Mouse (Mus musculus) heart, embryonic 11.5 days (tissue): ENCODE measurements at regions not wholly inside any gene's neighbourhood (a gene's known extent, or its start where the extent isn't known, plus 50 kb on each side); places are given as distances from the start of the nearest gene placed in this dataset.

ENCODE experiments used
- ATAC-seq: fragments of 200-750 bp; cut with Nextera tagmentation; replicated peaks from 2 replicates; pipeline ENCODE4 v1.8.0; 2017; ENCODE audit warnings: moderate library complexity; ENCODE audit not compliant: insufficient number of reproducible peaks, low FRiP score, low TSS enrichment
- H3K27ac ChIP-seq: fragments of 300-500 bp; sonication (generic); 2 replicates; pipeline ENCODE4 v1.5.1; 2014; ENCODE audit warnings: mild to moderate bottlenecking, low read depth, low read length
- H3K27me3 ChIP-seq: fragments of 300-500 bp; sonication (generic); 2 replicates; pipeline ENCODE4 v1.6.1; 2014; ENCODE audit warnings: mild to moderate bottlenecking, low read length, mixed read lengths; ENCODE audit not compliant: control insufficient read depth, insufficient read depth
- H3K36me3 ChIP-seq: fragments of 300-500 bp; sonication (generic); 2 replicates; pipeline ENCODE4 v1.6.1; 2014; ENCODE audit warnings: mild to moderate bottlenecking, low read length, moderate library complexity, mixed read lengths; ENCODE audit not compliant: control insufficient read depth, insufficient read depth
- H3K4me1 ChIP-seq: fragments of 300-500 bp; sonication (generic); 2 replicates; pipeline ENCODE4 v1.6.1; 2014; ENCODE audit warnings: low read length; ENCODE audit not compliant: control insufficient read depth, insufficient read depth
- H3K4me2 ChIP-seq: fragments of 300-500 bp; sonication (generic); 2 replicates; pipeline ENCODE4 v1.6.1; 2014; ENCODE audit warnings: mild to moderate bottlenecking, moderate library complexity
- H3K4me3 ChIP-seq: fragments of 300-500 bp; sonication (generic); 2 replicates; pipeline ENCODE4 v1.5.1; 2014; ENCODE audit warnings: low read depth, low read length
- H3K9ac ChIP-seq: fragments of 300-500 bp; sonication (generic); 2 replicates; pipeline ENCODE4 v1.6.1; 2014; ENCODE audit warnings: mild to moderate bottlenecking, low read depth, low read length, moderate library complexity
- H3K9me3 ChIP-seq: fragments of 300-500 bp; sonication (generic); replicated peaks from 2 replicates; pipeline ENCODE4 v1.6.1; 2016; ENCODE audit warnings: low read length; ENCODE audit not compliant: control insufficient read depth
- WGBS: fragments of 180-500 bp; shearing (Covaris S2); extraction: QIAGEN DNeasy Blood & Tissue Kit; methylation state at CpG from one replicate; pipeline ENCODE4 v1.1.7; 2014; ENCODE audit not compliant: insufficient replicate concordance; 5-methylcytosine and 5-hydroxymethylcytosine counted together

- H3K27me3 ChIP-seq, result no peaks in the 10 kb centered on the region
- WGBS, result 80% methylated on average over 6 of the region's 6 CpGs
- no peak overlapping the region for H3K27ac ChIP-seq
- H3K4me2 ChIP-seq, result no peak overlapping the region
- no peak for ATAC-seq
- no peak overlapping the region for H3K9ac ChIP-seq
- H3K4me1 ChIP-seq, result no peaks in the 10 kb centered on the region
- H3K4me3 ChIP-seq, result no peak overlapping the region
- H3K9me3 ChIP-seq, result no peaks in the 10 kb centered on the region
- no peaks in the 10 kb centered on the region for H3K36me3 ChIP-seq
Measured at GRCm38 (mm10) chr12:26244701-26245100, 170.4 kb downstream of the Rnf144a start.

GRCm38 (mm10) chr12:26227557-26228020, 187.5 kb downstream of the Rnf144a start:
- no peak for ATAC-seq

GRCm38 (mm10) chr12:26226363-26226762, 188.7 kb downstream of the Rnf144a start:
- H3K9ac ChIP-seq, result no peak overlapping the region
- ATAC-seq, result no peak
- H3K27ac ChIP-seq, result no peak overlapping the region
- H3K4me3 ChIP-seq, result no peak overlapping the region
- H3K4me1 ChIP-seq, result no peaks in the 10 kb centered on the region
- 12% methylated on average over 2 of the region's 2 CpGs for WGBS
- no peaks in the 10 kb centered on the region for H3K27me3 ChIP-seq
- no peak overlapping the region for H3K4me2 ChIP-seq
- H3K9me3 ChIP-seq, result no peaks in the 10 kb centered on the region
- no peaks in the 10 kb centered on the region for H3K36me3 ChIP-seq

More at GRCm38 (mm10) chr12:26227557-26228020, 187.5 kb downstream of the Rnf144a start:
- Histone ChIP-seq H3K9ac (no peak overlapping the region), H3K27me3 (no peaks in the 10 kb centered on the region), H3K4me2 (no peak overlapping the region), H3K36me3 (no peaks in the 10 kb centered on the region), H3K4me1 (no peaks in the 10 kb centered on the region), H3K9me3 (no peaks in the 10 kb centered on the region), H3K4me3 (no peak overlapping the region), H3K27ac (no peak overlapping the region)
- 80% methylated on average over 15 of the region's 15 CpGs for WGBS

GRCm38 (mm10) chr12:26212447-26212846, 202.6 kb downstream of the Rnf144a start:
- Histone ChIP-seq H3K4me1 (no peaks in the 10 kb centered on the region), H3K27ac (no peak overlapping the region), H3K4me3 (no peak overlapping the region), H3K36me3 (no peaks in the 10 kb centered on the region), H3K27me3 (no peaks in the 10 kb centered on the region), H3K9me3 (no peaks in the 10 kb centered on the region), H3K4me2 (no peak overlapping the region), H3K9ac (no peak overlapping the region)
- 61% methylated on average over 1 of the region's 1 CpGs for WGBS
- ATAC-seq, result no peak

GRCm38 (mm10) chr12:26211423-26211822, 203.6 kb downstream of the Rnf144a start:
- WGBS, result 72% methylated on average over 10 of the region's 10 CpGs
- Histone ChIP-seq H3K9ac (no peak overlapping the region), H3K4me1 (no peaks in the 10 kb centered on the region), H3K4me3 (no peak overlapping the region), H3K27me3 (no peaks in the 10 kb centered on the region), H3K9me3 (no peaks in the 10 kb centered on the region), H3K36me3 (no peaks in the 10 kb centered on the region), H3K27ac (no peak overlapping the region), H3K4me2 (no peak overlapping the region)
- no peak for ATAC-seq

- Histone ChIP-seq H3K9ac (no peak overlapping the region), H3K4me3 (no peak overlapping the region), H3K4me2 (no peak overlapping the region), H3K36me3 (no peaks in the 10 kb centered on the region), H3K27ac (no peak overlapping the region), H3K27me3 (no peaks in the 10 kb centered on the region), H3K4me1 (no peaks in the 10 kb centered on the region), H3K9me3 (no peaks in the 10 kb centered on the region)
- no peak for ATAC-seq
- WGBS, result 85% methylated on average over 4 of the region's 4 CpGs
Measured at GRCm38 (mm10) chr12:26206751-26207150, 208.3 kb downstream of the Rnf144a start.

- H3K27ac ChIP-seq, result no peak overlapping the region
- H3K4me1 ChIP-seq, result no peaks in the 10 kb centered on the region
- H3K27me3 ChIP-seq, result no peaks in the 10 kb centered on the region
- no peaks in the 10 kb centered on the region for H3K9me3 ChIP-seq
- no peaks in the 10 kb centered on the region for H3K36me3 ChIP-seq
- H3K4me3 ChIP-seq, result no peak overlapping the region
- H3K4me2 ChIP-seq, result no peak overlapping the region
- 83% methylated on average over 8 of the region's 8 CpGs for WGBS
- H3K9ac ChIP-seq, result no peak overlapping the region
- ATAC-seq, result no peak
Measured at GRCm38 (mm10) chr12:26206036-26206435, 209.0 kb downstream of the Rnf144a start.

- H3K36me3 ChIP-seq, result no peaks in the 10 kb centered on the region
- no peak overlapping the region for H3K4me3 ChIP-seq
- no peaks in the 10 kb centered on the region for H3K9me3 ChIP-seq
- no peak for ATAC-seq
- H3K27ac ChIP-seq, result no peak overlapping the region
- H3K4me2 ChIP-seq, result peak overlapping the region; percentile 17; the same call in 1 of the 2 replicates
- H3K9ac ChIP-seq, result no peak overlapping the region
- 0 out of 2 replicates have a peak, but pooled peaks cover 4% of the 10 kb centered on the region for H3K4me1 ChIP-seq
- WGBS, result 49% methylated on average over 4 of the region's 4 CpGs
- no peaks in the 10 kb centered on the region for H3K27me3 ChIP-seq
Measured at GRCm38 (mm10) chr12:26191982-26192576, 223.0 kb downstream of the Rnf144a start.
